Mouse (Mus musculus): ENCODE measurements around the gene Tyk2. TPM values are rescaled to one million over a fixed set of nuclear protein-coding genes. Genes with fewer than 3 reads are reported as not detected.
A peak's percentile ranks its signal among the peaks of the same experiment; 100 is the strongest.

Gene Tyk2
- polyA plus RNA-seq, 1 experiment from 2014 or later = 16.7 TPM

GRCm38 (mm10) chr9:21090537-21090936 lies 40.5 kb downstream of the Tyk2 start:
- Histone ChIP-seq H3K27ac (ENCODE audit: low read length) (no peak overlapping the region), H3K27me3 (ENCODE audit: control insufficient read depth, insufficient read depth, low read length) (no peaks in the 10 kb centered on the region), H3K9me3 (replicated peaks; ENCODE audit: control insufficient read depth, low read length) (no peaks in the 10 kb centered on the region), H3K9ac (ENCODE audit: low read length) (peak overlapping the region; percentile 74), H3K4me2 (ENCODE audit: low read depth, low read length) (peak overlapping the region; percentile 90), H3K4me3 (replicated peaks; ENCODE audit: low read length) (peak overlapping the region; percentile 68), H3K36me3 (ENCODE audit: control insufficient read depth, insufficient read depth, low read length) (0 out of 2 replicates have a peak, but pooled peaks cover 11% of the 10 kb centered on the region), H3K4me1 (ENCODE audit: control insufficient read depth, insufficient read depth, low read length) (peaks cover 15% of the 10 kb centered on the region)
- no peak for ATAC-seq (ENCODE audit: insufficient read depth, low FRiP score)
- WGBS = 83% methylated on average over 1 of the region's 1 CpGs

GRCm38 (mm10) chr9:21083324-21083723 lies 47.7 kb downstream of the Tyk2 start:
- 84% methylated on average over 3 of the region's 3 CpGs for WGBS
- Histone ChIP-seq H3K9ac (ENCODE audit: low read length) (no peak overlapping the region), H3K4me2 (ENCODE audit: low read depth, low read length) (no peak overlapping the region), H3K9me3 (replicated peaks; ENCODE audit: control insufficient read depth, low read length) (no peaks in the 10 kb centered on the region), H3K4me1 (ENCODE audit: control insufficient read depth, insufficient read depth, low read length) (no peaks in the 10 kb centered on the region), H3K4me3 (replicated peaks; ENCODE audit: low read length) (no peak overlapping the region), H3K27ac (ENCODE audit: low read length) (no peak overlapping the region), H3K27me3 (ENCODE audit: control insufficient read depth, insufficient read depth, low read length) (no peaks in the 10 kb centered on the region), H3K36me3 (ENCODE audit: control insufficient read depth, insufficient read depth, low read length) (peaks cover 34% of the 10 kb centered on the region)
- no peak for ATAC-seq (ENCODE audit: insufficient read depth, low FRiP score)

GRCm38 (mm10) chr9:21081127-21081526 lies 49.9 kb downstream of the Tyk2 start:
- Histone ChIP-seq H3K9me3 (replicated peaks; ENCODE audit: control insufficient read depth, low read length) (no peaks in the 10 kb centered on the region), H3K36me3 (ENCODE audit: control insufficient read depth, insufficient read depth, low read length) (peaks cover 43% of the 10 kb centered on the region), H3K27me3 (ENCODE audit: control insufficient read depth, insufficient read depth, low read length) (no peaks in the 10 kb centered on the region), H3K27ac (ENCODE audit: low read length) (no peak overlapping the region), H3K9ac (ENCODE audit: low read length) (no peak overlapping the region), H3K4me2 (ENCODE audit: low read depth, low read length) (no peak overlapping the region), H3K4me1 (ENCODE audit: control insufficient read depth, insufficient read depth, low read length) (no peaks in the 10 kb centered on the region), H3K4me3 (replicated peaks; ENCODE audit: low read length) (no peak overlapping the region)
- WGBS = 83% methylated on average over 9 of the region's 9 CpGs
- no peak for ATAC-seq (ENCODE audit: insufficient read depth, low FRiP score)

GRCm38 (mm10) chr9:21075625-21076024 lies 55.4 kb downstream of the Tyk2 start:
- Histone ChIP-seq H3K27me3 (ENCODE audit: control insufficient read depth, insufficient read depth, low read length) (no peaks in the 10 kb centered on the region), H3K9me3 (replicated peaks; ENCODE audit: control insufficient read depth, low read length) (no peaks in the 10 kb centered on the region), H3K36me3 (ENCODE audit: control insufficient read depth, insufficient read depth, low read length) (peaks cover 44% of the 10 kb centered on the region), H3K9ac (ENCODE audit: low read length) (no peak overlapping the region), H3K4me2 (ENCODE audit: low read depth, low read length) (no peak overlapping the region), H3K27ac (ENCODE audit: low read length) (no peak overlapping the region), H3K4me1 (ENCODE audit: control insufficient read depth, insufficient read depth, low read length) (peaks cover 6% of the 10 kb centered on the region), H3K4me3 (replicated peaks; ENCODE audit: low read length) (no peak overlapping the region)
- 85% methylated on average over 3 of the region's 3 CpGs for WGBS
- no peak for ATAC-seq (ENCODE audit: insufficient read depth, low FRiP score)

- H3K36me3 ChIP-seq (ENCODE audit: control insufficient read depth, insufficient read depth, low read length) = peaks cover 30% of the 10 kb centered on the region
These were observed 56.9 kb downstream of the Tyk2 start for GRCm38 (mm10) chr9:21074173-21074572.

GRCm38 (mm10) chr9:21073044-21073840 lies 57.8 kb downstream of the Tyk2 start, which contains the start of the genes Gm49373 and Fdx1l:
Gene Gm49373 (minus strand): TSS chr9:21073096.
Gene Fdx1l (minus strand): TSS chr9:21073614.
- 2% methylated on average over 58 of the region's 58 CpGs for WGBS
- peak within 1 kb of the TSS; percentile 78 for H3K4me2 ChIP-seq (ENCODE audit: low read depth, low read length)
- ATAC-seq (ENCODE audit: insufficient read depth, low FRiP score) = peak; percentile 92
- H3K4me3 ChIP-seq (replicated peaks; ENCODE audit: low read length) = peak within 1 kb of the TSS; percentile 69
- H3K27ac ChIP-seq (ENCODE audit: low read length) = peak within 1 kb of the TSS; percentile 63; the same call in 1 of the 2 replicates
- peaks cover 6% of the 10 kb centered on the region for H3K4me1 ChIP-seq (ENCODE audit: control insufficient read depth, insufficient read depth, low read length)
- H3K9ac ChIP-seq (ENCODE audit: low read length) = peak within 1 kb of the TSS; percentile 88
- no peaks in the 10 kb centered on the region for H3K9me3 ChIP-seq (replicated peaks; ENCODE audit: control insufficient read depth, low read length)
- H3K36me3 ChIP-seq (ENCODE audit: control insufficient read depth, insufficient read depth, low read length) = peaks cover 22% of the 10 kb centered on the region; the same call in 1 of the 2 replicates
- no peaks in the 10 kb centered on the region for H3K27me3 ChIP-seq (ENCODE audit: control insufficient read depth, insufficient read depth, low read length)

More at GRCm38 (mm10) chr9:21074173-21074572, 56.9 kb downstream of the Tyk2 start:
- no peak for ATAC-seq (ENCODE audit: insufficient read depth, low FRiP score)
- H3K4me2 ChIP-seq (ENCODE audit: low read depth, low read length) = no peak overlapping the region
- H3K27me3 ChIP-seq (ENCODE audit: control insufficient read depth, insufficient read depth, low read length) = no peaks in the 10 kb centered on the region
- H3K9me3 ChIP-seq (replicated peaks; ENCODE audit: control insufficient read depth, low read length) = no peaks in the 10 kb centered on the region
- 0 out of 2 replicates have a peak overlapping the region, but pooled peaks have one; percentile 12 for H3K9ac ChIP-seq (ENCODE audit: low read length)
- no peak overlapping the region for H3K27ac ChIP-seq (ENCODE audit: low read length)
- peaks cover 6% of the 10 kb centered on the region for H3K4me1 ChIP-seq (ENCODE audit: control insufficient read depth, insufficient read depth, low read length)
- 82% methylated on average over 1 of the region's 1 CpGs for WGBS
- no peak overlapping the region for H3K4me3 ChIP-seq (replicated peaks; ENCODE audit: low read length)

- H3K4me1 ChIP-seq (ENCODE audit: control insufficient read depth, insufficient read depth, low read length) = peaks cover 6% of the 10 kb centered on the region
- peaks cover 20% of the 10 kb centered on the region; the same call in 1 of the 2 replicates for H3K36me3 ChIP-seq (ENCODE audit: control insufficient read depth, insufficient read depth, low read length)
- no peaks in the 10 kb centered on the region for H3K27me3 ChIP-seq (ENCODE audit: control insufficient read depth, insufficient read depth, low read length)
- peak; percentile 8; the same call in 1 of the 2 replicates for ATAC-seq (ENCODE audit: insufficient read depth, low FRiP score)
- H3K9me3 ChIP-seq (replicated peaks; ENCODE audit: control insufficient read depth, low read length) = no peaks in the 10 kb centered on the region
- peak overlapping the region; percentile 78 for H3K4me2 ChIP-seq (ENCODE audit: low read depth, low read length)
- H3K9ac ChIP-seq (ENCODE audit: low read length) = peak overlapping the region; percentile 88
- peak overlapping the region; percentile 63; the same call in 1 of the 2 replicates for H3K27ac ChIP-seq (ENCODE audit: low read length)
- WGBS = 9% methylated on average over 4 of the region's 4 CpGs
- H3K4me3 ChIP-seq (replicated peaks; ENCODE audit: low read length) = peak overlapping the region; percentile 69
These were observed 58.4 kb downstream of the Tyk2 start for GRCm38 (mm10) chr9:21072641-21073040.

- Histone ChIP-seq H3K36me3 (ENCODE audit: control insufficient read depth, insufficient read depth, low read length) (peaks cover 3% of the 10 kb centered on the region; the same call in 1 of the 2 replicates), H3K4me1 (ENCODE audit: control insufficient read depth, insufficient read depth, low read length) (no peaks in the 10 kb centered on the region), H3K9ac (ENCODE audit: low read length) (no peak within 1 kb of the TSS), H3K27me3 (ENCODE audit: control insufficient read depth, insufficient read depth, low read length) (no peaks in the 10 kb centered on the region), H3K9me3 (replicated peaks; ENCODE audit: control insufficient read depth, low read length) (no peaks in the 10 kb centered on the region), H3K4me3 (replicated peaks; ENCODE audit: low read length) (no peak within 1 kb of the TSS), H3K27ac (ENCODE audit: low read length) (no peak within 1 kb of the TSS), H3K4me2 (ENCODE audit: low read depth, low read length) (no peak within 1 kb of the TSS)
- ATAC-seq (ENCODE audit: insufficient read depth, low FRiP score) = no peak
- WGBS = 85% methylated on average over 27 of the region's 27 CpGs
These were observed 63.9 kb downstream of the Tyk2 start, which contains the start of gene Zglp1 for GRCm38 (mm10) chr9:21067006-21067684. Gene Zglp1 (minus strand): TSS chr9:21067093.

- no peaks in the 10 kb centered on the region for H3K9me3 ChIP-seq (replicated peaks; ENCODE audit: control insufficient read depth, low read length)
- no peak overlapping the region for H3K9ac ChIP-seq (ENCODE audit: low read length)
- no peaks in the 10 kb centered on the region for H3K4me1 ChIP-seq (ENCODE audit: control insufficient read depth, insufficient read depth, low read length)
- no peaks in the 10 kb centered on the region for H3K27me3 ChIP-seq (ENCODE audit: control insufficient read depth, insufficient read depth, low read length)
- ATAC-seq (ENCODE audit: insufficient read depth, low FRiP score) = no peak
- H3K4me3 ChIP-seq (replicated peaks; ENCODE audit: low read length) = no peak overlapping the region
- 97% methylated on average over 2 of the region's 2 CpGs for WGBS
- no peak overlapping the region for H3K4me2 ChIP-seq (ENCODE audit: low read depth, low read length)
- peaks cover 3% of the 10 kb centered on the region; the same call in 1 of the 2 replicates for H3K36me3 ChIP-seq (ENCODE audit: control insufficient read depth, insufficient read depth, low read length)
- H3K27ac ChIP-seq (ENCODE audit: low read length) = no peak overlapping the region
These were observed 68.1 kb downstream of the Tyk2 start for GRCm38 (mm10) chr9:21062928-21063327.
